Mouse (Mus musculus) ES-CJ7 (cell line): ENCODE results near the gene Psmd9.

Source experiments
- DNase-seq: peaks from one replicate; pipeline ENCODE4 v3.0.0; 2011; ENCODE audit warnings: low read depth, low spot score

Gene Psmd9

GRCm38 (mm10) chr5:123236426-123236825 lies 67.2 kb downstream of the Psmd9 start:
- DNase-seq, result no peak

- DNase-seq, result no peak
Observed at GRCm38 (mm10) chr5:123239501-123239900, 70.3 kb downstream of the Psmd9 start.

DNA sequence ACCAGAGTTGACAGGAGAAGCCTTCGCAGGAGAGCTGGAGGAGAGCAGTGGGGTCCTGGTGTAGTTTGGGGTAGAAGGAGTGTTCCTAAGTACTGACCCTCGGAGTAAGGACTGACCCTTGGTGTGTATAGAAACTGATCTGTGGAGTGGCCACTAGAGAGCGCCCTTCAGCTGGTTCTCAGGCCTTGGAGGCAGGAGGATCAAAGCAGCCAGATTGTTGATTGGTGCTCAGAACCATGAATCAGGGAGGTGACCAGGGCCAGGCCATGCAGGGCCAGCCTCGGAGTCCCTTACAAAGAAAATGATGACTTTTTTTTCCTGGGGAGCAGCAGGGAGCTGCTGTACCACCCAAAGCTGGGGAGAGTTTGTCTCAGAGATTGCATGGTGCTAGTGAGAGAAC lies 76.3 kb downstream of the Psmd9 start:
- DNase-seq, result peak; percentile 63

DNA sequence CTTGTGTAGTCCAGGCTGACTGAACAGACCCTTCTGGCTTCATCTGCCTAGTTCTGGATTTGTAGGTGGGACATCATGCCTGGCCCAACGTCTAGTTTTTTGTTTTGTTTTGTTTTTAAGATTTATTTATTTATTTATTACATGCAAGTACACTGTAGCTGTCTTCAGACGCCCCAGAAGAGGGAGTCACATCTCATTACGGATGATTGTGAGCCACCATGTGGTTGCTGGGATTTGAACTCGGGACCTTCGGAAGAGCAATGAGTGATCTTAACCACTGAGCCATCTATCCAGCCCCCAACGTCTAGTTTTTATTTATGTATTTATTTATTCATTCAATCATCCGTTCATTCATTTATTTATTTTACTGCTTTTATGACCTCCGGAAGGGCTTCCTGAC lies 82.2 kb downstream of the Psmd9 start:
- DNase-seq, result no peak

- peak; percentile 98 for DNase-seq
Observed at GRCm38 (mm10) chr5:123251834-123252233, 82.6 kb downstream of the Psmd9 start, which contains the start of gene Wdr66. Wdr66 (plus strand) TSS chr5:123252102.

DNA sequence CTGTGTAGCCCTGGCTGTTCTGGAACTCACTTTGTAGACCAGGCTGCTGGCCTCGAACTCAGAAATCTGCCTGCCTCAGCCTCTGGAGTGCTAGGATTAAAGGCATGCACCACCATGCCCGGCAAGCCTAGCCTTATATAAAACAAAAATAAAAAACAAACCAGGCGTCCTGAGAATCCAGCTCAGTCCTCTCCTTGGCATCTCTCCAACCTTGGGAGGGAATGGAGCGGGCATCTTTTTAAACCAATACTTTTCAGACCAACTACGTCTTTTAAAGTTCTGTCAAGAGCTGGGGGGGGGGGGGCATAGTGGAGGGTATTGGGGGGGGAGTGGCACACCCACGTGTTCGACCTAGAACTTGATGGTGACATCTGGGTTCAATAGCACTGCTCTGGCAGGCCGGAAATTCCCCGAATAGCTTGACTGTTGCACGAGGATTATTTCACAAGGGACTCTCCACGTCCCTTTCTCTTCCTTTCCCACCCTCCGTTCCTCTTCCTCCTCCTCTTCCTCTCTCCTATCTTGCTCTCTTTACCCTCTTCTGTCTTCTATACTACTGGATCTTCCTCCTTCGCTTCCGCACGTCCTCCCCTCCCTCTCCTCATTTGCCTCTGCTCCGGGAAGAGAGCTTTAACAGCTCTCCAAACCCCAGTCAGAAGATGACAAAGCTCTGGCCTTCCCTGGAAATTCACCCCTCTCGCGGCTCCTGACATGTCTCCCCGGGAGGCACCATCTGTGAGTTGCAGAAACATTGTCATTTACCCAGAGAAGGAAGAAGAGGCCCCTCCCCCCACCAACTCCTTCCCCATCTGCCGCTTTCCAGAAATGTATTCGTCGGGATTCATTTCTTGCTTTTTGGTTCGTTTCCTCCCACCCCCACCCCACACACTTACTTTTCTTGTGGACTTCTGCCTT lies 87.9 kb downstream of the Psmd9 start:
- no peak for DNase-seq

- peak; percentile 69 for DNase-seq
Observed at GRCm38 (mm10) chr5:123258990-123259389, 89.8 kb downstream of the Psmd9 start.

GRCm38 (mm10) chr5:123260698-123261097 lies 91.5 kb downstream of the Psmd9 start:
- DNase-seq, result no peak

- no peak for DNase-seq
Observed at GRCm38 (mm10) chr5:123266909-123267308, 97.7 kb downstream of the Psmd9 start.

DNA sequence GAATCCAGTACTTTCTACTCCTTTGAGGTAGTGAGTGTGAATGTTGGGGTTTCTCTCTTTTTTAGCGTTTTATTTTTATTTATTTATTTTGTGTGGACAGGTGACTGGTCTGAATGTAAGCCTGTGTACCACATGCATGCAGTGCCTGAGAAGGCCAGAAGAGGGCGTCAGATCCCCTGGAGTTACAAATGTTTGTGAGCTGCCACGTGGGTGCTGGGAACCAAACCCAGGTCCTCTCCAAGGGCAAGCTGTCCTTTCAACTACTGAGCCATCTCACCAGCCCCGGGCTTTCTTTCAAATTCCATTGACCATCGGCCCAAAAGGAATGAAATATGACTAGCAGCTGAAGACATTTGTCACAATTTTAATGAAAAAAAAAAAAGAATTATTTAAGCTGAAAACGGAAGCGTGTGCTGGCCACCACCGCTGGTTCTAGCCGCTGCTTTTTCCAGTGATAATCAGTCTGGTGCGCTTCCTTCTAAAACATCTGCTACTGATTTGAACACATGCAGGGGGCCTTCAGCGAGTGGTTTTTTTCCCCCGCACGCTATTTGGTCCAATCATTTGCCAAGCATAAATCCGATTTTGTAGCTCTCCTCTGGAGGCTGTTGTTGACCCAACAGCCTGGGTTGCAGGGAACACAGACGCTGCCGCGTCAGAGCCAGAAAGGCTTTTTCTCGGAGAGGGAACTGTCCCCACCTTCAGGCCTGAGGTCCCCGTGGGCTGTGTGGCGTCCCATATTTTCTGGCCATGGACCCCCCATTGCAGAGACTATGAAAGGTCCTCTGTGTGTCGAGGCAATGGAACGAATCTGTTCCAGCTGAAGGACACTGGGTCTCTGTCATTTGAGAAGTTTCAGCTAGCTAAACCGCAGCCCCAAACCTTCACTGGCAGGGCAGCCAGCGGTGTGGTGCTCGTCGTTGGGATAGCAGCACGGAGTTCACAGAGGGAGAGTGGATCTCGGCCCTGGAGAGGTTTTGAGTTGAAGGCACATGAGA lies 99.6 kb downstream of the Psmd9 start:
- peak; percentile 51 for DNase-seq

- DNase-seq, result no peak
Observed at GRCm38 (mm10) chr5:123270917-123271316, 101.7 kb downstream of the Psmd9 start.

DNA sequence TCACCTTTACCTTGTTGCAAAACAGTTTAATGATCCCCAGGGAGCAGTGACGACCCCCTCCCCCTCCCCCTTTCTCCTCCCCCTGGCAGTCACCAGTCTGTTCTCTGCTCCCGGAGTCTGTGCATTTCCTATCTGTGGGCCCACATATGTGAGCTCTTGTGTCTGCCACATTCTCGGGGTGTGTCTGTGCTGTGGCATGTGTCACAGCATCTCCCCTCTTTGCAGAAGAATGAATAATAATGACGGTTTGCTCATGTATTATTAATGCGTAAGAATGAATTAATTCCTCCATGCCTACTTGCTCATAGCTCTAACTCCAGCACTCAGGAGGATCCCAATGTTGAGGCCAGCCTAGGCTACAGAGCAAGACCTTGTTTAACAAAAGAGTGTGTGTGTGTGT lies 103.7 kb downstream of the Psmd9 start:
- DNase-seq, result no peak

- DNase-seq, result no peak
Observed at GRCm38 (mm10) chr5:123276636-123277341, 107.6 kb downstream of the Psmd9 start.

DNA sequence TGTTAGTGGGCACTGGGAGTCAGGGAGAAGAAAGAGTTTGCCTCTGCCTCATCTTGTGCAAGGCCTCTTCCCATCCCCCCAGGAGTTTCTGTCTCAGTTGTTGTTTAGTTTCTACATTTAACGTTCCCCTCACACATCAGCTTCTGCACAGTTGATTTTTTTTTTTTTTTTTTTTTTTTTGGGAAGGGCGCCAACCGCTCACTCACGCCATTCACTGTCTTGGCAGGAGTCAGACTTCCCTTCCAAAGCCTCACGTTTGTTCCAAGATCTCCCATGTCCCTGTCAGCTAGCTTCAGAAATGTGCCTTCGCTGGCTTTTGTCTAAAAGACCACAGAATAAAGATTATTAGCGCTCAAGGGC lies 108.1 kb downstream of the Psmd9 start:
- no peak for DNase-seq

GRCm38 (mm10) chr5:123277704-123278103 lies 108.5 kb downstream of the Psmd9 start:
- no peak for DNase-seq

DNA sequence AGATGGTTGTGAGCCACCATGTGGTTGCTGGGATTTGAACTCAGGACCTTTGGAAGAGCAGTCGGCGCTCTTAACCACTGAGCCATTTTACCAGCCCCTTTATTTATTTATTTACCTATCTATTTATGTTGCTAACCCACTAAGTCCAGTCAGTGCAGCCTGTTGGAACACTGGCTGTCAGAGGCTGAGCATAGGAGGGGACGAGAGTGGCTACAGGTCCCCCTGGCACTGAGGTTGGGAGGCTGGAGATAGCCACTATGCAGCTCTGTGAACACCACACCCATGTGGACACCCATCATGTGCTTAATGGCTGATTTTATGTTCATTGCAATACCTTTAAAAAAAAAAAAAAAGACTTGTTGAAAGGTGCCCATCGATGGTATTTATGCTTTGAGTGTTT lies 110.0 kb downstream of the Psmd9 start:
- no peak for DNase-seq

DNA sequence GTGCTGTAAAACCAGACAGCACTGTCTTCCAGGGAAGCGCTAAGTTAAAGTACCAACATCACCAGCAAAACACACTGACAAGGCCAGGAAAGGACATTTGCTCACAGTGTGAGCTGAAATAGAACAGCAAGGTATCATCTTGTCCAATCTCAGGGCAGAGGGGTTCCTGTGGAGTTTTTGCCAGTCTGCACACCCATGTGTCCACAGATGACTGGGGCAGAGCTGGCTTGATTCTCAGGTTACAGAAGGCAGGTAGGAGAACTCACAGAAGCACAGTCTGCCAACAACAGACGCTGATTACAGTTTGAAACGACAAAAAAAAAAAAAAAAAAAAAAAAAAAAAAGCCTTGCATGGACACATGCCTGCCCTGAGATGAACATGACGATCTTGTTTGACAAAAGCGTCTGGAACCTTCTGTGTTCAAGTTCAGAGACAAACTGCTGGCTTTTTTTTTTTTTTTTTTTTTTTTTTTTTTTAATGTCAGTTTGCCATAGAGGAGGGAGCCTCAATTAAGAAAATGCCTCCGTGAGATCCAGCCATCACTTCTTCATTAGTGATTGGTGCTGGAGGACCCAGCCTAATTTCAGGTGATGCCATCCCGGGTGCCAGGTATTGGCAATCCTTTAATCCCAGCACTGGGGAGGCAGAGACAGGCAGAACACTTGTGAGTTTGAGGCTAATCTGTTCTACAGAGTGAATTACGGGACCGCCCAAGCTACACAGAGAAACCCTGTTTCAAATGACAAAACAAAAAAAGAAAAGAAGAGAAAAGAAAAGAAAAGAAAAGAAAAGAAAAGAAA lies 112.3 kb downstream of the Psmd9 start:
- no peak for DNase-seq

- peak; percentile 41 for DNase-seq
Observed at GRCm38 (mm10) chr5:123285174-123285573, 116.0 kb downstream of the Psmd9 start.

DNA sequence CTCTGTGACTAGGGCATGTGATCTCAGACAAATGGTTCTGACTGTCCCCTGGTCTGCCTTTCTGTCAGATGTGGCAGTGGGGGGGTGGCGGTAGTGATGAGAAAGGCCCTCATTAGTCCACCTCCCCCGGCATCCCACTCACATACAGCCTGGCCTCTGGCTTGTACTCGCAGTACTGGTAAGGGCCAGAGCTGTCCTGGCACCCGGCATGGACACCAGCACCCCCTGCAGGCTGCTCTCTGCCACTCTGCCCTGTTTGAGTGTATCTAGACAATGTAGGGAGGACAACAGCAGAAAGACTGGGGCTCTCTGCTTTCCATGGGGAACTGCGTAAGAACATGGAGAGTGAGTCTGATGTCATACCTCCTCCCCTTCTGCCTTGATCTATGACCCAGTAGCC lies 118.9 kb downstream of the Psmd9 start:
- peak; percentile 58 for DNase-seq

DNA sequence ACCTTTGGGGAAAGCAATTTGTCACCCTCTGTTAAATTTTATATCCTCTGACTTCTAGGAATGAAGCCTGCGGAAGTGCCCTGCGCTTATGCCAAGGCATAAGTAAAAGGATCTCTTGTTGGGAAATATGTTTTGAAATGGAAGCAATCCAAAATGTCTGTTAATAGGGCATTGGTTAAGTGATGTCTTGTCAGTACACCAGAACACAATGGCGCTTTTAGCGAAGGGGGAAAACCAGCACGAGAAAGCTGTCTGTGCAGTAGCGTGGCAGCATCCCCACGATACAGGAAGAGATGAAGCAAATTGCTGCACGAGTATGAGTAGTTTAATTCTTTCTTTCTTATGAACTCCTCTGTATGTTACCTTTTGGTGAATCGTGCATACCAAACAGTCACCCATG lies 125.4 kb downstream of the Psmd9 start:
- DNase-seq, result no peak
